Mouse (Mus musculus): ENCODE results near the gene Tspyl3. TPM values are rescaled to one million over a fixed set of nuclear protein-coding genes. Genes with fewer than 3 reads are reported as not detected.

The Tspyl3 gene
- polyA plus RNA-seq, 1 experiment from 2014 or later: 7.5 TPM

DNA sequence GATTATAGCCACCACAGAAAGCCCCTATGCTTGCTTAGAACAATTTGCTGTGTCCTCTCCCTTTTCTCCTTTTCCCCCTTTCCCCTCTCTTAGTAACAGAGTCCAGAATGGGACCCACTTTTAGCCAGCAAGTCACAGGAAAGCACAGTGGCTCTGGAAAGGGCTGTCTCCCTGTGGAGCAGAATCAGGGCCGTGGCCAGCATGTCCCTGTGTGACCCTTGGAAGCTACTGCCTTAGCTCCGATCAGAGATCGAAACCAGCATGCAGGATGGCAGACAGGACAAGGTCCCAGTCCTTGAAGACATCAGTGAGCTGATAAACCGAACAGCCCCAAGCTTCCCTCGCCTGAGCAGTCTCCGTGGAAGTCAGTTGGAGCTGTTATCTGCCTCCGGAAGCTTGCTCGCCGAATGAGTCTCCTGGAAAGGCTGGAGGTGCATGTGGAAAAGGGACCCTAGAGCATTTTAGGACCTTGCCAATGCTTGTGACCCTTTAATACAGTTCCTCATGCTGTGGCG is 7.4 kb downstream of the Tspyl3 start:
- DNase-seq (no peak), ATAC-seq (ENCODE audit: insufficient read depth) (no peak)
- Histone ChIP-seq H3K27ac (ENCODE audit: low read depth) (no peak overlapping the region), H3K9me3 (ENCODE audit: low read depth, low read length) (no peaks in the 10 kb centered on the region), H3K9ac (no peak overlapping the region), H3K4me2 (no peak overlapping the region), H3K4me3 (ENCODE audit: low read depth, low read length) (no peak overlapping the region), H3K4me1 (ENCODE audit: insufficient read depth) (no peaks in the 10 kb centered on the region), H3K27me3 (ENCODE audit: insufficient read depth, low read length) (no peaks in the 10 kb centered on the region), H3K36me3 (ENCODE audit: insufficient read depth) (0 out of 2 replicates have a peak, but pooled peaks cover 3% of the 10 kb centered on the region)
- WGBS: 78% methylated on average over 10 of the region's 10 CpGs
- TF ChIP-seq CTCF (IDR thresholded peaks at IDR 0.05; ENCODE audit: low read depth): no peak

DNA sequence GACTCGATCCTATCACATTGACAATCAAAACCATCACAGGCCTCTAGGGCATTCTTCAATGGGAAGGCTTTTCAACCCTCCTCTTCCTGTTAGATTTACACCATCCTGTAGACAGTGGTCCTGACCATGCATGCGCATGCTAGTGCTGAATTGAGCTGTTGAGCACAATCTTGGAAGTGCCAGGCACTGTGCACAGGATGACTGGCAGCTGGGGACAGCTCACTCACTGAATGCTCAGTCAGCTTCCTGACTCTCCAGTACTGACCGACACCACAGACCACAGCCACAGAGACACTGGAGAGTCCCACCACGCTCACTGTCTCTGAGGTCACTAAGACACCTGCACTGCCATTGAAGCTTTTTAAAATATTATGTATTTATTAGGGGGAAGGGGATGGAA is 9.8 kb downstream of the Tspyl3 start:
- DNase-seq (no peak), ATAC-seq (ENCODE audit: insufficient read depth) (no peak)
- Histone ChIP-seq H3K4me1 (ENCODE audit: insufficient read depth) (no peaks in the 10 kb centered on the region), H3K4me3 (ENCODE audit: low read depth, low read length) (no peak overlapping the region), H3K27me3 (ENCODE audit: insufficient read depth, low read length) (no peaks in the 10 kb centered on the region), H3K4me2 (no peak overlapping the region), H3K9ac (no peak overlapping the region), H3K36me3 (ENCODE audit: insufficient read depth) (no peaks in the 10 kb centered on the region), H3K27ac (ENCODE audit: low read depth) (no peak overlapping the region), H3K9me3 (ENCODE audit: low read depth, low read length) (no peaks in the 10 kb centered on the region)
- no peak for TF ChIP-seq CTCF (IDR thresholded peaks at IDR 0.05; ENCODE audit: low read depth)
- 77% methylated on average over 4 of the region's 4 CpGs for WGBS

DNA sequence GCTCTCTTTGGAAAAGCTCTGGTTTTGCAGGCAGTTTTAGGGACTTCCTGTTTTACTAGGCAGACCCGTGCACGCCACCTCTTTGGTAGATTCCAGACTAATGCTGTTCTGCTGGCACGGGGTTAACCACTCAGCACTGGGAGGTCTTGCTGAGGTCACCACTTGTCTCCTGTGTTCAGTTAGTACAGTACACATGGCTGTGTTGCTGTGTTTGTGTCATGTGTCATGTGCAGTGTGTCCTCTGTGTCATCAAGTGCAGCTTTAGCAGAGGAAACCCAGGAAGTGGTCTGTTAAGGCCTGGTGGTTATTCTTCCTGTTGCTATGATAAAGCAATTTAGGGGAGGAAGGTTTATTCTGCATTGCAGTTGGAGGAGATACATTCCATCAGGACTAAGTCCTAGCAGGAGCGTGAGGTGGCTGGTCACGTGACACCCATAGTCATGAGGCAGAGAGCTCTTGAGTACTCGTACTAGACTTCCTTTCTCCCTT is 10.4 kb downstream of the Tspyl3 start:
- Histone ChIP-seq H3K27me3 (ENCODE audit: insufficient read depth, low read length) (no peaks in the 10 kb centered on the region), H3K9ac (no peak overlapping the region), H3K4me2 (no peak overlapping the region), H3K4me1 (ENCODE audit: insufficient read depth) (no peaks in the 10 kb centered on the region), H3K4me3 (ENCODE audit: low read depth, low read length) (no peak overlapping the region), H3K27ac (ENCODE audit: low read depth) (no peak overlapping the region), H3K36me3 (ENCODE audit: insufficient read depth) (peaks cover 4% of the 10 kb centered on the region), H3K9me3 (ENCODE audit: low read depth, low read length) (no peaks in the 10 kb centered on the region)
- 44% methylated on average over 6 of the region's 6 CpGs for WGBS
- TF ChIP-seq CTCF (IDR thresholded peaks at IDR 0.05; ENCODE audit: low read depth): no peak
- peak; percentile 33; the same call in 1 of the 2 replicates for ATAC-seq (ENCODE audit: insufficient read depth)
- no peak for DNase-seq

DNA sequence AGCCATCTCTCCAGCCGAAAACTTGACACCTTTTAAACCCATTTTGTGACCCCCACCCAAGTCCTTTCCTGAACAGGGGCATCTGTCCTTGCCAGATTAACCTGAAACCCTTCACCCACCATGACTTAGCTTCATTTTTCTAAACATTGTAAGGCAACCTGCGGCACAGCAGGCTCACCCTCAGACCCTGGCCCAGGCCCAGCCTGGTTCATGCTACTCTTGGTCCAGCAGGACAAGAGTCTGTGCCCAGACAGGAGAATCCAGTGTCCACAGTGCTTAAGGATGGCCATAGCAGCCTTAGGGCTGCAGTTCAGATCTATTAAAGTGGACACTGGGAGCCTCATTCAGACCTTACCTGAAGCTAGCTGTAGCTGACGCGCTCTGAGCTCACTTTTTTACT is 11.9 kb downstream of the Tspyl3 start:
- Histone ChIP-seq H3K9me3 (ENCODE audit: low read depth, low read length) (no peaks in the 10 kb centered on the region), H3K27ac (ENCODE audit: low read depth) (no peak overlapping the region), H3K27me3 (ENCODE audit: insufficient read depth, low read length) (no peaks in the 10 kb centered on the region), H3K4me2 (no peak overlapping the region), H3K4me3 (ENCODE audit: low read depth, low read length) (no peak overlapping the region), H3K9ac (no peak overlapping the region), H3K36me3 (ENCODE audit: insufficient read depth) (peaks cover 17% of the 10 kb centered on the region), H3K4me1 (ENCODE audit: insufficient read depth) (no peaks in the 10 kb centered on the region)
- WGBS: 80% methylated on average over 4 of the region's 4 CpGs
- DNase-seq (no peak), ATAC-seq (ENCODE audit: insufficient read depth) (no peak)
- TF ChIP-seq CTCF (IDR thresholded peaks at IDR 0.05; ENCODE audit: low read depth): no peak

DNA sequence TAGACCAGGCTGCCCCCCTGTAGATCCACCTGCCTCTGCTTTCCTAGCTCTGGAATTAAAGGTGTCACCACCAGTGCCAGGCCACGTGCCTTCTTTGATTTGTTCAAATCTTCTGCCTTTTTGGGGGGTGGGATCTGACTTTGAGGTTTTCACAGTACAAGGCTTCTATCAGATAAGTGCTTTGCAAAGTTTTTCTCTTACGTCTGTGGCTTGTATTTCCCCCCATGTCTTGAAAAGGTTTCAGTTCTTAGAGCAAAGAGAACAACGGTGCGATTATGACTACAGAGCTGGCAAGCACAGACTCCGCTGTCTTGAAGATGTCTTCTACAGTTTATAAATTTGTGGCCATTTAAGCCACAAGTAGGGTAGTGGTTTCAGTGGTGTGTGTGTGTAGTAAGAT is 13.8 kb downstream of the Tspyl3 start:
- 86% methylated on average over 5 of the region's 5 CpGs for WGBS
- TF ChIP-seq CTCF (IDR thresholded peaks at IDR 0.05; ENCODE audit: low read depth): no peak

DNA sequence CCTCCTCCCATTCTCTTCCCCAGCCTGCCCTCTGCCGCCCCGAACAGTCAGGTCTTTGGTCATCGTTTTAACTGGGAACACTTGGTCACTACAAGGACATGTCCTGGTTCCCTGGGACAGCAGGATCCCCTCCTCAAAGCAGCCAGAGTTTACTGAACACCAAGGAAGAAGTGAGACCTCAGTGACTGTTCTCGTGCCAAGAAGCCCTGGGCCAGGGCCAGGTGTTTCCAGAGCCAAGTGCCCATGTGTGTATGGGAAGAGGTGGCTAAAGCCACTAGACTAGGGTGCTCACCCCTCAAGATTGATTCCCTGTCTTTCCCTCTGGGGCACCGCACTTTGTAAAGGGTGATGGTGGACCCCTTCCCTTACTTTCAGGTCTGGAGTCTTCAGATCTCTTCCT is 16.0 kb downstream of the Tspyl3 start:
- WGBS: 91% methylated on average over 5 of the region's 5 CpGs
- Histone ChIP-seq H3K9ac (no peak overlapping the region), H3K27ac (ENCODE audit: low read depth) (no peak overlapping the region), H3K9me3 (ENCODE audit: low read depth, low read length) (no peaks in the 10 kb centered on the region), H3K27me3 (ENCODE audit: insufficient read depth, low read length) (no peaks in the 10 kb centered on the region), H3K36me3 (ENCODE audit: insufficient read depth) (peaks cover 55% of the 10 kb centered on the region), H3K4me1 (ENCODE audit: insufficient read depth) (no peaks in the 10 kb centered on the region), H3K4me2 (no peak overlapping the region), H3K4me3 (ENCODE audit: low read depth, low read length) (no peak overlapping the region)
- ATAC-seq (ENCODE audit: insufficient read depth) (no peak), DNase-seq (no peak)
- TF ChIP-seq CTCF (IDR thresholded peaks at IDR 0.05; ENCODE audit: low read depth): no peak

More for the DNA sequence above, 13.8 kb downstream of the Tspyl3 start:
- Histone ChIP-seq H3K4me3 (ENCODE audit: low read depth, low read length) (no peak overlapping the region), H3K27me3 (ENCODE audit: insufficient read depth, low read length) (no peaks in the 10 kb centered on the region), H3K4me2 (no peak overlapping the region), H3K9ac (no peak overlapping the region), H3K4me1 (ENCODE audit: insufficient read depth) (no peaks in the 10 kb centered on the region), H3K9me3 (ENCODE audit: low read depth, low read length) (no peaks in the 10 kb centered on the region), H3K36me3 (ENCODE audit: insufficient read depth) (peaks cover 35% of the 10 kb centered on the region), H3K27ac (ENCODE audit: low read depth) (no peak overlapping the region)
- DNase-seq: no peak
- no peak for ATAC-seq (ENCODE audit: insufficient read depth)

DNA sequence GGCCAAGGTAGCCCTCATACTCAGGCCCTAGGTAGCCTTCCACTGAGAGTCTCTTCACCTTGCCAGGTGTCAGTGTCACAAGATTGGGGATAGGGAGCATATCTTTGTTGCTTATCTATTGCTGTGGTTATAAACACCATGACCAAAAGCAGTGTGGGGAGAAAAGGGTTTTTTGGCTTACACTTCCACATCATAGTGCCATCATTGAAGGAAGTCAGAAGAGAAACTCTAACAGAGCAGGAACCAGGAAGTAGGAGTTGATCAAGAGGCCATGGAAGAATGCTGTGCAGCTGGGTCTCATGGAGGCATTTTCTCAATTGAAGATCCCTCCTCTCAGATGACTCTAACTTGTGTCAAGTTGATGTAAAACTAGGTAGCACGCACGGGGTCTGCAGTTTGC is 17.1 kb downstream of the Tspyl3 start:
- Histone ChIP-seq H3K9ac (no peak overlapping the region), H3K4me1 (ENCODE audit: insufficient read depth) (no peaks in the 10 kb centered on the region), H3K27me3 (ENCODE audit: insufficient read depth, low read length) (no peaks in the 10 kb centered on the region), H3K4me3 (ENCODE audit: low read depth, low read length) (no peak overlapping the region), H3K9me3 (ENCODE audit: low read depth, low read length) (no peaks in the 10 kb centered on the region), H3K4me2 (no peak overlapping the region), H3K27ac (ENCODE audit: low read depth) (no peak overlapping the region), H3K36me3 (ENCODE audit: insufficient read depth) (peaks cover 66% of the 10 kb centered on the region)
- ATAC-seq (ENCODE audit: insufficient read depth) (no peak), DNase-seq (no peak)
- 95% methylated on average over 2 of the region's 2 CpGs for WGBS
- TF ChIP-seq CTCF (IDR thresholded peaks at IDR 0.05; ENCODE audit: low read depth): no peak
